Mouse (Mus musculus) heart, postnatal 0 days (tissue): ENCODE measurements around the gene Cabin1.

Source experiments
- CTCF ChIP-seq: IDR thresholded peaks from 2 replicates; pipeline ENCODE4 v1.5.1; 2016; ENCODE audit warnings: antibody characterized with exemption, control low read depth, low read depth
- EP300 ChIP-seq: IDR thresholded peaks from 2 replicates; pipeline ENCODE4 v1.6.1; 2016; ENCODE audit warnings: antibody characterized with exemption, low read depth

DNA sequence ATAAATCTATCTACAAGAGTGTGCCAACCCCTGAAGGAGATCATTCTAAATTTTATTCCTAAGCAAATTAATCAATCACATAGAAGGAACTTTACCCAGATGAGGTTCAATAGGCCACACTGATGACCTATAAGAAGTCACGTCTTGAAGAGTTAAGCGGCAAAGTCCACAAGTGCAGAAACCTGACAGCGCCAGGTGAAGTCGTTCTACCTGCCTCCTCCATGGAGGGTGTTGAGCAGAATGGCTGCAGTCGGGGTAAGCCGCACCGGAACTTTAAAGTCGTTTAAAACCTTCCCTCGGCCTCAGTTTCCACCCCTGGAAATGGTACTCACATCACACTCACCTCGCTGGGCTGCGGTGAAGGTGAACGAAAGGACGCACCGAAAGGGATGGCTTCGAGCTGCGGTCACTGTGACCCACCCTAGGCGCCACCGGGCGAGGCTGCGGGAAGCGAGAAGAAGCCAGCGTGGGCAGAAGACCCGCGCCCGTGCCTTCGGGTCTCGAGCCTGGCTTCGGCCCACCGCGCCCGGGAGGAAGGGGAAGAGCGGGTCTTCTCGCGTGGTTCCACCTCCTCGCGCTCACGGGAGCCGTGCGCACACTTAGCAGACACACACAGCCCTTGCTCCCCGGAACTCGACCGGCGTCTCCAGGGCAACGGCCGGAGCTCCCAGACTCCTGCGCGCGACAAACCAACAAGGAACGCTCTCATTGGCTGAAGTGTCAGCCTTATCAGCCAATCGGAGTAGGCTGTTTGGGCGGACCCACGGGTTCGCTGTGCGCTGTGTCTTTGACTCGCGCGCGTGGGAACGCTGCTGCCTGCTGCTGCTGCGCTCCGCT is at the start of gene Cabin1:
- TF ChIP-seq CTCF, result no peak
- TF ChIP-seq EP300, result 0 out of 2 replicates have a peak, but pooled peaks have one; percentile 41
